Mouse (Mus musculus): Measurements from ENCODE around the gene Ltbp4.
A peak's percentile ranks its signal among the peaks of the same experiment; 100 is the strongest.

Gene Ltbp4

GRCm38 (mm10) chr7:27326101-27326880 is 11.2 kb downstream of the Ltbp4 start:
- DNase-seq = no peak

- DNase-seq = peak; percentile 70
These were observed 11.8 kb downstream of the Ltbp4 start for GRCm38 (mm10) chr7:27325697-27326096.

- DNase-seq = no peak
These were observed 12.6 kb downstream of the Ltbp4 start for GRCm38 (mm10) chr7:27324928-27325327.

- DNase-seq = no peak
These were observed 13.3 kb downstream of the Ltbp4 start for GRCm38 (mm10) chr7:27324161-27324560.

GRCm38 (mm10) chr7:27323001-27323400 is 14.5 kb downstream of the Ltbp4 start:
- DNase-seq = no peak

GRCm38 (mm10) chr7:27322291-27322690 is 15.2 kb downstream of the Ltbp4 start:
- no peak for DNase-seq

GRCm38 (mm10) chr7:27319411-27319810 is 18.1 kb downstream of the Ltbp4 start:
- DNase-seq = no peak

GRCm38 (mm10) chr7:27315958-27316357 is 21.5 kb downstream of the Ltbp4 start:
- peak; percentile 81 for DNase-seq

GRCm38 (mm10) chr7:27314393-27314792 is 23.1 kb downstream of the Ltbp4 start:
- DNase-seq = no peak

GRCm38 (mm10) chr7:27311651-27312284 is 25.7 kb downstream of the Ltbp4 start:
- no peak for DNase-seq

GRCm38 (mm10) chr7:27310996-27311535 is 26.4 kb downstream of the Ltbp4 start:
- DNase-seq = peak; percentile 30

- DNase-seq = peak; percentile 69
These were observed 27.2 kb downstream of the Ltbp4 start for GRCm38 (mm10) chr7:27310306-27310705.

GRCm38 (mm10) chr7:27309832-27310231 is 27.7 kb downstream of the Ltbp4 start:
- no peak for DNase-seq

- DNase-seq = peak; percentile 38
These were observed 28.5 kb downstream of the Ltbp4 start for GRCm38 (mm10) chr7:27308821-27309549.

GRCm38 (mm10) chr7:27307551-27307950 is 29.9 kb downstream of the Ltbp4 start:
- DNase-seq = no peak

GRCm38 (mm10) chr7:27306161-27307160 is 31.0 kb downstream of the Ltbp4 start:
- peak; percentile 45 for DNase-seq

- no peak for DNase-seq
These were observed 32.3 kb downstream of the Ltbp4 start for GRCm38 (mm10) chr7:27305091-27305730.

- peak; percentile 86 for DNase-seq
These were observed 35.3 kb downstream of the Ltbp4 start for GRCm38 (mm10) chr7:27302172-27302571.

GRCm38 (mm10) chr7:27300801-27301200 is 36.7 kb downstream of the Ltbp4 start:
- no peak for DNase-seq

- no peak for DNase-seq
These were observed 37.1 kb downstream of the Ltbp4 start for GRCm38 (mm10) chr7:27300351-27300750.

- no peak for DNase-seq
These were observed 38.7 kb downstream of the Ltbp4 start for GRCm38 (mm10) chr7:27298816-27299215.
